Mouse (Mus musculus): Measurements from ENCODE around the gene Lsm2.
"Not testable (repeated sequence)": the region's sequence is repeated elsewhere in the genome, so short reads cannot be mapped to it uniquely, and the experiment has no call there.

The Lsm2 gene

GRCm38 (mm10) chr17:34981690-34982180, at the start of gene Lsm2:
Gene Lsm2, plus strand, starts transcription at chr17:34981862.
- DNase-seq = peak; percentile 92

GRCm38 (mm10) chr17:34932287-34932686, 49.4 kb upstream of the Lsm2 start:
- DNase-seq = peak; percentile 38

- no peak for DNase-seq
These were observed 47.6 kb upstream of the Lsm2 start for GRCm38 (mm10) chr17:34934031-34934430.

- DNase-seq = no peak
These were observed 46.8 kb upstream of the Lsm2 start for GRCm38 (mm10) chr17:34934830-34935229.

GRCm38 (mm10) chr17:34937960-34938505, 43.6 kb upstream of the Lsm2 start:
- DNase-seq = no peak

- DNase-seq = peak; percentile 26
These were observed 40.2 kb upstream of the Lsm2 start for GRCm38 (mm10) chr17:34941344-34942041.

GRCm38 (mm10) chr17:34943128-34943815, 38.4 kb upstream of the Lsm2 start:
- DNase-seq = no peak

- no peak for DNase-seq
These were observed 37.3 kb upstream of the Lsm2 start for GRCm38 (mm10) chr17:34944362-34944761.

- no peak for DNase-seq
These were observed 35.0 kb upstream of the Lsm2 start for GRCm38 (mm10) chr17:34946486-34947140.

- DNase-seq = peak; percentile 41
These were observed 34.1 kb upstream of the Lsm2 start for GRCm38 (mm10) chr17:34947606-34948005.

GRCm38 (mm10) chr17:34948721-34949552, 32.7 kb upstream of the Lsm2 start:
- DNase-seq = not testable (repeated sequence)

- DNase-seq = no peak
These were observed 32.1 kb upstream of the Lsm2 start for GRCm38 (mm10) chr17:34949553-34949969.

- DNase-seq = no peak
These were observed 30.9 kb upstream of the Lsm2 start for GRCm38 (mm10) chr17:34950514-34951455.

- no peak for DNase-seq
These were observed 29.9 kb upstream of the Lsm2 start for GRCm38 (mm10) chr17:34951636-34952377.

- DNase-seq = peak; percentile 86
These were observed 29.2 kb upstream of the Lsm2 start for GRCm38 (mm10) chr17:34952378-34953040.

GRCm38 (mm10) chr17:34953258-34953657, 28.4 kb upstream of the Lsm2 start:
- no peak for DNase-seq

- no peak for DNase-seq
These were observed 27.8 kb upstream of the Lsm2 start for GRCm38 (mm10) chr17:34953904-34954303.

GRCm38 (mm10) chr17:34954831-34955230, 26.8 kb upstream of the Lsm2 start:
- no peak for DNase-seq

- no peak for DNase-seq
These were observed 25.8 kb upstream of the Lsm2 start for GRCm38 (mm10) chr17:34955884-34956283.

- DNase-seq = no peak
These were observed 25.3 kb upstream of the Lsm2 start for GRCm38 (mm10) chr17:34956340-34956739.
